Mouse (Mus musculus) midbrain, embryonic 13.5 days (tissue): ENCODE measurements around the gene Cct5. TPM values are rescaled to one million over a fixed set of nuclear protein-coding genes. Genes with fewer than 3 reads are reported as not detected.
A peak's percentile ranks its signal among the peaks of the same experiment; 100 is the strongest.

Experiments used
- ATAC-seq: fragments of 200-750 bp; cut with Nextera tagmentation; 2 replicates; pipeline ENCODE4 v1.8.0; 2017; ENCODE audit warnings: mild to moderate bottlenecking, moderate TSS enrichment, moderate library complexity
- H3K27ac ChIP-seq: fragments of 300-500 bp; sonication (generic); 2 replicates; pipeline ENCODE4 v1.5.1; 2015; ENCODE audit warnings: inconsistent platforms, mild to moderate bottlenecking, moderate library complexity
- H3K27me3 ChIP-seq: fragments of 300-500 bp; sonication (generic); 2 replicates; pipeline ENCODE4 v1.6.1; 2015; ENCODE audit warnings: mild to moderate bottlenecking, inconsistent platforms
- H3K36me3 ChIP-seq: fragments of 300-500 bp; sonication (generic); 2 replicates; pipeline ENCODE4 v1.6.1; 2015; ENCODE audit warnings: mild to moderate bottlenecking, inconsistent platforms
- H3K4me1 ChIP-seq: fragments of 300-500 bp; sonication (generic); replicated peaks from 2 replicates; pipeline ENCODE4 v1.6.1; 2015; ENCODE audit warnings: inconsistent platforms
- H3K4me2 ChIP-seq: fragments of 300-500 bp; sonication (generic); replicated peaks from 2 replicates; pipeline ENCODE4 v1.6.1; 2015; ENCODE audit warnings: moderate library complexity, mild to moderate bottlenecking, inconsistent platforms
- H3K4me3 ChIP-seq: fragments of 300-500 bp; sonication (generic); replicated peaks from 2 replicates; pipeline ENCODE4 v1.5.1; 2015; ENCODE audit warnings: mild to moderate bottlenecking, inconsistent platforms
- H3K9ac ChIP-seq: fragments of 300-500 bp; sonication (generic); replicated peaks from 2 replicates; pipeline ENCODE4 v1.6.1; 2015; ENCODE audit warnings: mild to moderate bottlenecking, inconsistent platforms
- H3K9me3 ChIP-seq: fragments of 300-500 bp; sonication (generic); 2 replicates; pipeline ENCODE4 v1.6.1; 2016; ENCODE audit warnings: mild to moderate bottlenecking, inconsistent platforms
- WGBS: fragments of 180-500 bp; shearing (Covaris S2); methylation state at CpG from one replicate; pipeline ENCODE4 v1.1.7; 2015; 5-methylcytosine and 5-hydroxymethylcytosine counted together
- polyA plus RNA-seq: library from polyadenylated mRNA; unstranded; fragments of >200 nt; fragmentation: Nextera tagmentation; extraction: Ambion mirVana; gene quantifications from 2 replicates; pipeline ENCODE4 v1.2.1, GENCODE M21; 2015

The Cct5 gene
- polyA plus RNA-seq: 540 and 561 TPM in 2 replicates

DNA sequence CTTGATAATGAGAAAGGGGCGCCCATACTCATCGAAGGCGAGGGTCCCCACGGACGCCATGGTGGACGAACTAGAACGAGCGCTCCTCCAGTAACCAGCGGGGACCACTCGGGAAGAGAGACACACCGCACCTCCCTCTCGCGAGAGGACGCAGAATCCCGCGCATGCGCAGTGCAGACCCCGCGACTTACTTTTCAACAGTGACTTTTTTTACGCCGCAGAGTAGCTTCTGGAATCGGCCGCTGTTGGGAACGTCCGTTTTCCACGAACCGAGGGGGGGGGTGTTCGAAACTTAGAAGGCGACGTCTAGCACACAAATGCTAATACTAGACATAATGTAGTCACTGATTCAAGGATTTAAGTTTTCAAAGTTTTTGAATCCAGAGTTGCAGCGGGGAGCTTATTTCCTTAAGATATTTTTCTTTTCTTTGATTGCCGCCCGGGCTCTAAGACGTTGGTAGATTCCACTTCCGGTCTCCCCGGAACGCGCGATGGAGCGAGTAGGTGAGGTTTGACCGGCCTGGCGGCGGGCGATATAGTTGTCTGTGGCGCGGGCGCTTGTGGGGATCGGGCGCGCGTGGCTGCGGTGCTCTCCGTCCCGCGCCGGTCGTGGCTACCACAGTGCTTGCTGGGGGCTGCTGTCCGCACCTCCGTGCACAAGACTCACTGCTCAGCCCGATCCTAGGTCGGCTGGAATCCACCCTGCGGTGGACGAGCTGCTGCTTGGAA lies at the start of gene Cct5, which contains the start of gene Fam173b:
Gene Cct5, minus strand, starts transcription at position 159 of the 729 bp plus-strand sequence.
Gene Fam173b, plus strand, starts transcription at position 207 of the 729 bp plus-strand sequence.
- Histone ChIP-seq H3K36me3 (peaks cover 14% of the 10 kb centered on the region), H3K9ac (peak within 1 kb of the TSS; percentile 96), H3K27ac (peak within 1 kb of the TSS; percentile 92), H3K27me3 (no peaks in the 10 kb centered on the region), H3K9me3 (no peaks in the 10 kb centered on the region), H3K4me1 (peaks cover 34% of the 10 kb centered on the region), H3K4me2 (peak within 1 kb of the TSS; percentile 99), H3K4me3 (peak within 1 kb of the TSS; percentile 92)
- WGBS: under 1% methylated on average over 63 of the region's 63 CpGs
- ATAC-seq: peak; percentile 92

- Histone ChIP-seq H3K27me3 (no peaks in the 10 kb centered on the region), H3K9ac (no peak overlapping the region), H3K9me3 (no peaks in the 10 kb centered on the region), H3K4me2 (no peak overlapping the region), H3K4me1 (no peaks in the 10 kb centered on the region), H3K27ac (no peak overlapping the region), H3K36me3 (no peaks in the 10 kb centered on the region), H3K4me3 (no peak overlapping the region)
- WGBS: 95% methylated on average over 7 of the region's 7 CpGs
- ATAC-seq: no peak
Observed at GRCm38 (mm10) chr15:31650821-31651220, 49.2 kb upstream of the Cct5 start.

DNA sequence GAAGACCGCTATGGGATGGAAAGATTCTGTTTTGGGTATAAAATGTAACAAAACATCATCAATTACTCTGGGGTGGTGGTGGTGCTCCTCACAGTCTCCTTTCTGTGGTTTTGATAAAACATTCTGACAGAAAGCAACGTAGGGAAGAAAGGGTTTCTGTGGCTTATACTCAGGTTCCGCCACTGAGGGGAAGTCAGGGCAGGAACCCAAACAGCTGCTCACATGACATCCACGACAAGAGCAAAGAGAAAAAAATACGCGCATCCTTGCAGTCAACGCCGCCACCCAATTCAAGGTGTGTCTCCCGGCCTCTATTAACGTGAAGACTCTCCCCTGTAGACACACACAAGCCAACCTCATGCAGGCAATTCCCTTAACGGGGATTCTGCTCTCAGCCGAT lies 48.1 kb upstream of the Cct5 start:
- H3K36me3 ChIP-seq: no peaks in the 10 kb centered on the region
- H3K4me2 ChIP-seq: no peak overlapping the region
- H3K4me3 ChIP-seq: no peak overlapping the region
- H3K9ac ChIP-seq: no peak overlapping the region
- no peaks in the 10 kb centered on the region for H3K4me1 ChIP-seq
- H3K9me3 ChIP-seq: no peaks in the 10 kb centered on the region
- no peaks in the 10 kb centered on the region for H3K27me3 ChIP-seq
- no peak for ATAC-seq
- 95% methylated on average over 12 of the region's 12 CpGs for WGBS
- H3K27ac ChIP-seq: no peak overlapping the region

GRCm38 (mm10) chr15:31647851-31648569 lies 46.4 kb upstream of the Cct5 start:
- no peaks in the 10 kb centered on the region for H3K27me3 ChIP-seq
- no peaks in the 10 kb centered on the region for H3K9me3 ChIP-seq
- no peak for ATAC-seq
- no peaks in the 10 kb centered on the region for H3K36me3 ChIP-seq
- WGBS: 82% methylated on average over 8 of the region's 8 CpGs
- H3K9ac ChIP-seq: no peak overlapping the region
- no peak overlapping the region for H3K27ac ChIP-seq
- H3K4me3 ChIP-seq: no peak overlapping the region
- H3K4me1 ChIP-seq: no peaks in the 10 kb centered on the region
- H3K4me2 ChIP-seq: no peak overlapping the region

GRCm38 (mm10) chr15:31647225-31647624 lies 45.6 kb upstream of the Cct5 start:
- ATAC-seq: no peak
- Histone ChIP-seq H3K9me3 (no peaks in the 10 kb centered on the region), H3K36me3 (no peaks in the 10 kb centered on the region), H3K27ac (no peak overlapping the region), H3K9ac (no peak overlapping the region), H3K4me2 (no peak overlapping the region), H3K4me1 (no peaks in the 10 kb centered on the region), H3K4me3 (no peak overlapping the region), H3K27me3 (no peaks in the 10 kb centered on the region)
- WGBS: 90% methylated on average over 6 of the region's 6 CpGs

DNA sequence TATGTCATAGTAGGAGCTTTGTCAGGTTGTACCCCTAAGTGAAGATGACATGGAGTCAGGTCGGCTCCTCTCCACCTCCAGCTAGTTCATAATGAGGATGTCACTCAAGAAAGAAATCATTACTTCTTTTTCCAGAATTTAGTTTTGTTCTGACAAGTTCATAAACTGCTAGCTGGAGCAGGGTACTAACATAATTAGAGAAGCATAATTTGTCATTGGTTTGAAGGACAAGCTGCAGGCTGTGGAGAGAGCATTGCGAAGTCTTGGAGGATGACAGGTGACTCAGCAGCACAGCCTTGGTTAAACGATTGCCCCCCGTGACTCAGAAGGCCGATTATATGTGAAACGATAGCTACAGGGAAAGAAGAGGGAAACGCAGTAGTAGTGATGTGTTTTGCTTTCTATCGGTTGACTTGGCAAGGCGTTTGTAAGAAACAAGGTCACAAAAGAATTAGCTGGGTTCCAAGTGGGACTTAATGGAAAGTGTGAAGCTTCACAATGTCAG lies 34.5 kb upstream of the Cct5 start:
- Histone ChIP-seq H3K9ac (no peak overlapping the region), H3K36me3 (no peaks in the 10 kb centered on the region), H3K4me3 (no peak overlapping the region), H3K27ac (no peak overlapping the region), H3K9me3 (0 out of 2 replicates have a peak, but pooled peaks cover 2% of the 10 kb centered on the region), H3K27me3 (no peaks in the 10 kb centered on the region), H3K4me2 (no peak overlapping the region), H3K4me1 (no peaks in the 10 kb centered on the region)
- ATAC-seq: no peak
- 85% methylated on average over 9 of the region's 9 CpGs for WGBS

DNA sequence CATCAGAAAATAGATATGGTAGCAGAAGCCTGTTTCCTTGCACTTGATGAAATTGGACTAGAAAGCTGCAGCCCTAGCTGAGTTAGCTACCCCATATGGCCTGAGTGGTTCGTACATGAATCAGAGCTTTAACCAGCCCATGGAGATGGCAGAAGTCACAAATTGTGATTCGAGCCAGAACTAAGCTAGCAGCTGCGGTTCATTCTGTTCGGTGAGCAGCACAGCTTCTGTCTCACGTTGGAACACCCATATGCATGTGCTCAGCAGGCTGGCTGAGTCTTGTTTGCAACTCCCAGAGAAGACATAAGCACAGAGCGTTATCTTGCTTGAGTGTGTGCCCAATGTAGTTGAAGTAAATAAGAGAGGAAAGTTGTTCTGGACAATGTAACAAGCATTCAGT lies 33.0 kb upstream of the Cct5 start:
- Histone ChIP-seq H3K4me2 (no peak overlapping the region), H3K9ac (no peak overlapping the region), H3K4me1 (no peaks in the 10 kb centered on the region), H3K27ac (no peak overlapping the region), H3K4me3 (no peak overlapping the region), H3K9me3 (0 out of 2 replicates have a peak, but pooled peaks cover 2% of the 10 kb centered on the region), H3K27me3 (no peaks in the 10 kb centered on the region), H3K36me3 (no peaks in the 10 kb centered on the region)
- no peak for ATAC-seq
- 91% methylated on average over 6 of the region's 6 CpGs for WGBS

GRCm38 (mm10) chr15:31632478-31632877 lies 30.9 kb upstream of the Cct5 start:
- Histone ChIP-seq H3K9me3 (0 out of 2 replicates have a peak, but pooled peaks cover 2% of the 10 kb centered on the region), H3K36me3 (no peaks in the 10 kb centered on the region), H3K4me1 (0 out of 2 replicates have a peak, but pooled peaks cover 4% of the 10 kb centered on the region), H3K27me3 (no peaks in the 10 kb centered on the region), H3K9ac (no peak overlapping the region), H3K4me3 (no peak overlapping the region), H3K27ac (no peak overlapping the region), H3K4me2 (no peak overlapping the region)
- no peak for ATAC-seq
- WGBS: 93% methylated on average over 4 of the region's 4 CpGs

DNA sequence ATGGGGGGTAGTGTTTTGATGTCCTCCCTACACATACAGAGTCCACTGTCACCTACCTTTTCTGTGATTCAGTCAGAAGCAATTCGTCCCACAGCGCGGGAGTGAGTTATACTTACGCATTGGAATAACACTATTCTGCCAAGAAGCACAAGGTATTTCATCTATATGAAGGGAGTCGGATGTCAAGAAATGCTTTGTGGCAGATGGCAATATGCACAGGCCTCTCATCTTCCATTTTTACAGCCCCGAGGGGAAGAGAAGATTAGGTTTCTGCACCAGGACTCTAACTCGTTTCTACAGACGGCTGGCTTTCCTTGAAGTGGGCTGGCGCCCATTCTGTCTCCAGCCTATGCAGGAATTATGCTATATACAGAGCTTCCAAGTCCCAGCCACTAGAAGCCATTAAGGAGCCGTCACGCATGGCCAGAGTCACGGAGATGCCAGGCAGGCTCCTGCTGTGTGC lies 29.8 kb upstream of the Cct5 start:
- H3K4me2 ChIP-seq: no peak overlapping the region
- H3K9me3 ChIP-seq: 0 out of 2 replicates have a peak, but pooled peaks cover 2% of the 10 kb centered on the region
- H3K36me3 ChIP-seq: no peaks in the 10 kb centered on the region
- no peaks in the 10 kb centered on the region for H3K27me3 ChIP-seq
- no peak overlapping the region for H3K27ac ChIP-seq
- ATAC-seq: no peak
- 68% methylated on average over 12 of the region's 12 CpGs for WGBS
- no peak overlapping the region for H3K4me3 ChIP-seq
- 0 out of 2 replicates have a peak, but pooled peaks cover 4% of the 10 kb centered on the region for H3K4me1 ChIP-seq
- no peak overlapping the region for H3K9ac ChIP-seq

GRCm38 (mm10) chr15:31629556-31629955 lies 28.0 kb upstream of the Cct5 start:
- Histone ChIP-seq H3K9me3 (0 out of 2 replicates have a peak, but pooled peaks cover 2% of the 10 kb centered on the region), H3K4me3 (no peak overlapping the region), H3K27ac (no peak overlapping the region), H3K27me3 (no peaks in the 10 kb centered on the region), H3K4me2 (no peak overlapping the region), H3K4me1 (0 out of 2 replicates have a peak, but pooled peaks cover 4% of the 10 kb centered on the region), H3K9ac (no peak overlapping the region), H3K36me3 (peaks cover under 1% of the 10 kb centered on the region; the same call in 1 of the 2 replicates)
- WGBS: 95% methylated on average over 3 of the region's 3 CpGs
- ATAC-seq: no peak

GRCm38 (mm10) chr15:31628180-31628579 lies 26.6 kb upstream of the Cct5 start:
- peak; percentile 66 for ATAC-seq
- H3K27me3 ChIP-seq: no peaks in the 10 kb centered on the region
- H3K27ac ChIP-seq: no peak overlapping the region
- H3K4me1 ChIP-seq: 0 out of 2 replicates have a peak, but pooled peaks cover 4% of the 10 kb centered on the region
- H3K4me2 ChIP-seq: no peak overlapping the region
- WGBS: 66% methylated on average over 10 of the region's 10 CpGs
- H3K9me3 ChIP-seq: no peaks in the 10 kb centered on the region
- peaks cover 12% of the 10 kb centered on the region for H3K36me3 ChIP-seq
- no peak overlapping the region for H3K4me3 ChIP-seq
- H3K9ac ChIP-seq: no peak overlapping the region
